Mouse (Mus musculus) lung, embryonic 16.5 days (tissue): ENCODE results near the gene Rabep2. TPM values are rescaled to one million over a fixed set of nuclear protein-coding genes. Genes with fewer than 3 reads are reported as not detected.
A peak's percentile ranks its signal among the peaks of the same experiment; 100 is the strongest.
"Not testable (repeated sequence)": the region's sequence is repeated elsewhere in the genome, so short reads cannot be mapped to it uniquely, and the experiment has no call there.

Experiments
- ATAC-seq: fragments of 200-750 bp; cut with Nextera tagmentation; 2 replicates; pipeline ENCODE4 v1.8.0; 2017; ENCODE audit warnings: low read depth, mild to moderate bottlenecking, moderate library complexity
- H3K27ac ChIP-seq: fragments of 300-500 bp; sonication (generic); 2 replicates; pipeline ENCODE4 v1.5.1; 2014; ENCODE audit warnings: mild to moderate bottlenecking, control low read depth, low read length
- H3K27me3 ChIP-seq: fragments of 300-500 bp; sonication (generic); 2 replicates; pipeline ENCODE4 v1.6.1; 2014; ENCODE audit warnings: low read depth, low read length, mixed read lengths; ENCODE audit not compliant: control insufficient read depth, insufficient read depth
- H3K36me3 ChIP-seq: fragments of 300-500 bp; sonication (generic); 2 replicates; pipeline ENCODE4 v1.6.1; 2014; ENCODE audit warnings: low read length; ENCODE audit not compliant: control insufficient read depth, insufficient read depth
- H3K4me1 ChIP-seq: fragments of 300-500 bp; sonication (generic); replicated peaks from 2 replicates; pipeline ENCODE4 v1.6.1; 2014; ENCODE audit warnings: low read length, mixed read lengths; ENCODE audit not compliant: control insufficient read depth, insufficient read depth
- H3K4me2 ChIP-seq: fragments of 300-500 bp; sonication (generic); 2 replicates; pipeline ENCODE4 v1.6.1; 2014; ENCODE audit warnings: low read depth, low read length, control low read depth
- H3K4me3 ChIP-seq: fragments of 300-500 bp; sonication (generic); 2 replicates; pipeline ENCODE4 v1.5.1; 2014; ENCODE audit warnings: mild to moderate bottlenecking, low read length, control low read depth
- H3K9ac ChIP-seq: fragments of 300-500 bp; sonication (generic); 2 replicates; pipeline ENCODE4 v1.6.1; 2014; ENCODE audit warnings: low read length, control low read depth
- H3K9me3 ChIP-seq: fragments of 300-500 bp; sonication (generic); 2 replicates; pipeline ENCODE4 v1.6.1; 2016; ENCODE audit warnings: low read length; ENCODE audit not compliant: control insufficient read depth
- WGBS: fragments of 180-500 bp; shearing (Covaris S2); extraction: QIAGEN DNeasy Blood & Tissue Kit; methylation state at CpG from one replicate; pipeline ENCODE4 v1.1.7; 2014; 5-methylcytosine and 5-hydroxymethylcytosine counted together
- polyA plus RNA-seq: library from polyadenylated mRNA; unstranded; fragments of >200 nt; fragmentation: Nextera tagmentation; extraction: Ambion mirVana; gene quantifications from 2 replicates; pipeline ENCODE4 v1.2.1, GENCODE M21; 2015

Rabep2 gene
- polyA plus RNA-seq, 1 experiment from 2014 or later = 34.2 TPM

GRCm38 (mm10) chr7:126472713-126473112, 44.2 kb downstream of the Rabep2 start:
- Histone ChIP-seq H3K4me1 (peaks cover 9% of the 10 kb centered on the region), H3K9ac (no peak overlapping the region), H3K27me3 (no peaks in the 10 kb centered on the region), H3K4me2 (no peak overlapping the region), H3K4me3 (no peak overlapping the region), H3K9me3 (no peaks in the 10 kb centered on the region), H3K36me3 (peaks cover 33% of the 10 kb centered on the region), H3K27ac (no peak overlapping the region)
- WGBS = 86% methylated on average over 16 of the region's 16 CpGs
- ATAC-seq = no peak

GRCm38 (mm10) chr7:126473470-126474086, 45.0 kb downstream of the Rabep2 start:
- Histone ChIP-seq H3K4me2 (peak overlapping the region; percentile 90), H3K27me3 (no peaks in the 10 kb centered on the region), H3K9me3 (no peaks in the 10 kb centered on the region), H3K9ac (peak overlapping the region; percentile 99), H3K4me3 (peak overlapping the region; percentile 88), H3K36me3 (peaks cover 28% of the 10 kb centered on the region), H3K4me1 (peaks cover 9% of the 10 kb centered on the region), H3K27ac (no peak overlapping the region)
- WGBS = 84% methylated on average over 9 of the region's 9 CpGs
- ATAC-seq = no peak

GRCm38 (mm10) chr7:126474486-126474955, 46.0 kb downstream of the Rabep2 start:
- Histone ChIP-seq H3K4me3 (peak overlapping the region; percentile 88), H3K27ac (peak overlapping the region; percentile 96), H3K4me2 (peak overlapping the region; percentile 90), H3K36me3 (peaks cover 21% of the 10 kb centered on the region), H3K9me3 (no peaks in the 10 kb centered on the region), H3K4me1 (peaks cover 9% of the 10 kb centered on the region), H3K27me3 (no peaks in the 10 kb centered on the region), H3K9ac (peak overlapping the region; percentile 99)
- ATAC-seq = peak; percentile 48
- WGBS = under 1% methylated on average over 26 of the region's 27 CpGs

GRCm38 (mm10) chr7:126474993-126475581, 46.5 kb downstream of the Rabep2 start, which contains the start of gene Sh2b1:
Gene Sh2b1 (minus strand): TSS chr7:126475424.
- Histone ChIP-seq H3K36me3 (peaks cover 17% of the 10 kb centered on the region), H3K27me3 (no peaks in the 10 kb centered on the region), H3K4me2 (peak within 1 kb of the TSS; percentile 90), H3K4me1 (peaks cover 9% of the 10 kb centered on the region), H3K27ac (peak within 1 kb of the TSS; percentile 96), H3K9ac (peak within 1 kb of the TSS; percentile 99), H3K4me3 (peak within 1 kb of the TSS; percentile 88), H3K9me3 (no peaks in the 10 kb centered on the region)
- ATAC-seq = peak; percentile 94
- under 1% methylated on average over 53 of the region's 53 CpGs for WGBS

GRCm38 (mm10) chr7:126481699-126482098, 53.1 kb downstream of the Rabep2 start:
- 23% methylated on average over 5 of the region's 5 CpGs for WGBS
- 0 out of 2 replicates have a peak, but pooled peaks cover 2% of the 10 kb centered on the region for H3K4me1 ChIP-seq
- no peak overlapping the region for H3K4me3 ChIP-seq
- H3K9me3 ChIP-seq = peaks cover 2% of the 10 kb centered on the region; the same call in 1 of the 2 replicates
- H3K36me3 ChIP-seq = no peaks in the 10 kb centered on the region
- H3K27ac ChIP-seq = no peak overlapping the region
- H3K9ac ChIP-seq = no peak overlapping the region
- H3K4me2 ChIP-seq = no peak overlapping the region
- ATAC-seq = no peak
- no peaks in the 10 kb centered on the region for H3K27me3 ChIP-seq

- Histone ChIP-seq H3K27ac (peak overlapping the region; percentile 68), H3K4me1 (0 out of 2 replicates have a peak, but pooled peaks cover 2% of the 10 kb centered on the region), H3K4me2 (peak overlapping the region; percentile 65), H3K36me3 (no peaks in the 10 kb centered on the region), H3K9me3 (peaks cover 2% of the 10 kb centered on the region; the same call in 1 of the 2 replicates), H3K9ac (peak overlapping the region; percentile 65), H3K27me3 (no peaks in the 10 kb centered on the region), H3K4me3 (peak overlapping the region; percentile 42)
- under 1% methylated on average over 23 of the region's 23 CpGs for WGBS
- ATAC-seq = peak; percentile 92
These were observed 53.9 kb downstream of the Rabep2 start for GRCm38 (mm10) chr7:126482392-126482871.

GRCm38 (mm10) chr7:126487052-126487483, 58.5 kb downstream of the Rabep2 start, which contains the start of gene Tufm:
Gene Tufm (plus strand): TSS chr7:126487361.
- ATAC-seq = peak; percentile 95
- peak within 1 kb of the TSS; percentile 93 for H3K4me2 ChIP-seq
- H3K4me3 ChIP-seq = peak within 1 kb of the TSS; percentile 75
- peaks cover 9% of the 10 kb centered on the region for H3K4me1 ChIP-seq
- 0% methylated on average over 32 of the region's 32 CpGs for WGBS
- peak within 1 kb of the TSS; percentile 57 for H3K27ac ChIP-seq
- no peaks in the 10 kb centered on the region for H3K27me3 ChIP-seq
- H3K9me3 ChIP-seq = no peaks in the 10 kb centered on the region
- peaks cover 9% of the 10 kb centered on the region for H3K36me3 ChIP-seq
- H3K9ac ChIP-seq = peak within 1 kb of the TSS; percentile 77

- Histone ChIP-seq H3K27ac (peak overlapping the region; percentile 20; the same call in 1 of the 2 replicates), H3K9ac (peak overlapping the region; percentile 77), H3K36me3 (peaks cover 16% of the 10 kb centered on the region), H3K4me3 (peak overlapping the region; percentile 75), H3K4me2 (peak overlapping the region; percentile 93)
- 10% methylated on average over 21 of the region's 25 CpGs for WGBS
- H3K27me3 ChIP-seq, H3K4me1 ChIP-seq, H3K9me3 ChIP-seq, ATAC-seq: not testable (repeated sequence)
These were observed 59.2 kb downstream of the Rabep2 start for GRCm38 (mm10) chr7:126487617-126488385.
